Mouse (Mus musculus) heart, postnatal 0 days (tissue): ENCODE data around the gene Acer3. TPM values are rescaled to one million over a fixed set of nuclear protein-coding genes. Genes with fewer than 3 reads are reported as not detected.

Experiments used
- ATAC-seq: fragments of 200-750 bp; cut with Nextera tagmentation; 2 replicates; pipeline ENCODE4 v1.8.0; 2017; ENCODE audit warnings: low read depth, moderate number of reproducible peaks, moderate library complexity; ENCODE audit not compliant: insufficient read depth
- DNase-seq: peaks from one replicate; pipeline ENCODE4 v3.0.0-alpha.2; 2016; ENCODE audit warnings: low spot score
- H3K27ac ChIP-seq: fragments of 300-500 bp; sonication (generic); 2 replicates; pipeline ENCODE4 v1.5.1; 2014; ENCODE audit warnings: low read depth, mild to moderate bottlenecking
- H3K27me3 ChIP-seq: fragments of 300-500 bp; sonication (generic); 2 replicates; pipeline ENCODE4 v1.6.1; 2014; ENCODE audit warnings: low read length, mixed read lengths; ENCODE audit not compliant: control insufficient read depth, insufficient read depth
- H3K36me3 ChIP-seq: fragments of 300-500 bp; sonication (generic); replicated peaks from 2 replicates; pipeline ENCODE4 v1.6.1; 2014; ENCODE audit warnings: low read length, mixed read lengths; ENCODE audit not compliant: control insufficient read depth, insufficient read depth
- H3K4me1 ChIP-seq: fragments of 300-500 bp; sonication (generic); 2 replicates; pipeline ENCODE4 v1.6.1; 2014; ENCODE audit warnings: antibody characterized with exemption; ENCODE audit not compliant: control insufficient read depth, insufficient read depth
- H3K4me2 ChIP-seq: fragments of 300-500 bp; sonication (generic); 2 replicates; pipeline ENCODE4 v1.6.1; 2014; ENCODE audit warnings: low read depth, mild to moderate bottlenecking, low read length, moderate library complexity
- H3K4me3 ChIP-seq: fragments of 300-500 bp; sonication (generic); 2 replicates; pipeline ENCODE4 v1.5.1; 2014; ENCODE audit warnings: low read depth, low read length
- H3K9ac ChIP-seq: fragments of 300-500 bp; sonication (generic); replicated peaks from 2 replicates; pipeline ENCODE4 v1.6.1; 2014; ENCODE audit warnings: low read depth, low read length, mixed read lengths
- H3K9me3 ChIP-seq: fragments of 300-500 bp; sonication (generic); replicated peaks from 2 replicates; pipeline ENCODE4 v1.6.1; 2016; ENCODE audit warnings: low read length; ENCODE audit not compliant: control insufficient read depth
- CTCF ChIP-seq: IDR thresholded peaks from 2 replicates; pipeline ENCODE4 v1.5.1; 2016; ENCODE audit warnings: antibody characterized with exemption, control low read depth, low read depth
- EP300 ChIP-seq: IDR thresholded peaks from 2 replicates; pipeline ENCODE4 v1.6.1; 2016; ENCODE audit warnings: antibody characterized with exemption, low read depth
- WGBS: fragments of 180-500 bp; shearing (Covaris S2); extraction: QIAGEN DNeasy Blood & Tissue Kit; methylation state at CpG from one replicate; pipeline ENCODE4 v1.1.7; 2014; 5-methylcytosine and 5-hydroxymethylcytosine counted together
- polyA plus RNA-seq: library from polyadenylated mRNA; unstranded; fragments of >200 nt; fragmentation: Nextera tagmentation; extraction: Ambion mirVana; gene quantifications from 2 replicates; pipeline ENCODE4 v1.2.1, GENCODE M21; 2015
- total RNA-seq: library from RNA; depleted of rRNA; stranded (reverse); fragments of >200 nt; gene quantifications from 2 replicates; pipeline ENCODE4 v1.2.3, GENCODE M21; 2014; ENCODE audit warnings: low replicate concordance

Gene Acer3
- total and polyA plus RNA-seq, 2 experiments from 2014 or later = 5.6 to 21.4 TPM

DNA sequence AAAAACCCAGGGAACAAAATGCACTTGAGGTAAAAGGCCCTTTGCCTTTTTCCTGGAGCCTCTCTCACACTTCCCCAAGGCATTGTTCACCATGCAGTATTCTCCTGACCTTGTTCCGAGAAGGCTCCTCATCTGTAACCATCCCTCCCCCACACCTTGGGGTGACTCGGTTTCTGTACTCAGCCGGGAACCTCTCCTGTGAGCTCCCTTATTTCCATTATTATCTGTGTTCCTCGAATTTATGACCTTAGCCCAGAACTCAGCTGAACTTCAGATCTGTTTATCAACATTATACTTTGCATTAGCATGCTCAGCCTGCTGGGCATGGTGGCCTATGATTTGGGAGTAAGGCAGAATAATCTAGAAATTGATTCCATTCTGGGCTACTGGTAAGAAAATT is 118.1 kb downstream of the Acer3 start:
- H3K27ac ChIP-seq = no peak overlapping the region
- WGBS = 64% methylated on average over 4 of the region's 4 CpGs
- no peak overlapping the region for H3K9ac ChIP-seq
- no peaks in the 10 kb centered on the region for H3K9me3 ChIP-seq
- TF ChIP-seq CTCF (no peak), EP300 (no peak)
- no peak overlapping the region for H3K4me2 ChIP-seq
- no peaks in the 10 kb centered on the region for H3K4me1 ChIP-seq
- DNase-seq (no peak), ATAC-seq (no peak)
- no peaks in the 10 kb centered on the region for H3K36me3 ChIP-seq
- H3K27me3 ChIP-seq = no peaks in the 10 kb centered on the region
- no peak overlapping the region for H3K4me3 ChIP-seq

DNA sequence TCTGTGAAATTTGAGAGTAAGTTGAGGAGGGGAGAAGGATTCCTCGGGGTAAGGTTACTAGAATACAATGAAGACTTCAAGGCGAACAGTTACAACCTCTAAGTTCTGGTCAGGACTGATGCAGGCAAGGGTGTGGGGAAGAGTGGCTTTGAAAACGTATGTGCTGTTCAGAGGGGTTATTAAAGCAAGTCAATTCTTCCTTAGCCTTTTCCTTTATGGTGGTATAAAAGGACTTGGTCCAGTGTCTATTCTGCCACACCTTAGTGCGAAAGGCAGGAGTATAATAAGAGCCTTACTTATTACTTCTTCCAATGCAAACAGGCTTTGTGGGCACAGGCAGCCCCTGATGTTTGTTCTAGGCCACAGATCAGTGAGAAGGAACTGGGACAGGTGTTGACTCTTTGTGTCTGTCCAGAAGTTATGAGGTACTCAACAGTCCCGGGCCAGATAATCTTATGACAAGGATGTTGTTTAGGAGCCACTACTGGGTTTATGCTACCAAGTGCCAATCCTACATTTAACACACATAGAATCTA is 119.4 kb downstream of the Acer3 start:
- H3K4me2 ChIP-seq = no peak overlapping the region
- DNase-seq (no peak), ATAC-seq (no peak)
- H3K9ac ChIP-seq = no peak overlapping the region
- H3K27ac ChIP-seq = no peak overlapping the region
- TF ChIP-seq CTCF = no peak
- TF ChIP-seq EP300 = no peak
- H3K4me3 ChIP-seq = no peak overlapping the region
- no peaks in the 10 kb centered on the region for H3K36me3 ChIP-seq
- H3K9me3 ChIP-seq = no peaks in the 10 kb centered on the region
- no peaks in the 10 kb centered on the region for H3K4me1 ChIP-seq
- no peaks in the 10 kb centered on the region for H3K27me3 ChIP-seq
- 73% methylated on average over 5 of the region's 5 CpGs for whole genome bisulfite sequencing

DNA sequence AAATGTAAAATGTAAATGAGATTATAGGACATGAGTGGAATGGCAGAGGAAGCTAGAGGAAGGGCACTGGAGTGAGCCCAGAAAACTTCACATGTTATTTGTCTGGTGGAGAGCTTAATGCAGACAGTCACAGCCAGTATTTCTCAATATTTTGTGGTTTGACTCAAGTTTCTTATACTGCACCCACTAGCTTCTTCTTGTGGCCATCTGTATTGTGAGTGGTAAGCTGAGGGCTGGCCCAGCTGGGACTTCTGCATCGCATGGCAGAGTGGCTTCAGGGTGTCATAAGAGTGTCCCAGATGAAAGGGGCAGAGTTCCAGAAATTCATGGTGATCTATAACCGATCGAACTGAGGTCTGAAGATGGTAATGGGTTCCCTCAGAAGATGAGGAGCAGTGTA is 120.6 kb downstream of the Acer3 start:
- TF ChIP-seq CTCF (no peak), EP300 (no peak)
- H3K9me3 ChIP-seq = no peaks in the 10 kb centered on the region
- peaks cover 9% of the 10 kb centered on the region for H3K27me3 ChIP-seq
- no peak for DNase-seq
- no peaks in the 10 kb centered on the region for H3K4me1 ChIP-seq
- ATAC-seq = no peak
- 90% methylated on average over 3 of the region's 3 CpGs for WGBS
- no peak overlapping the region for H3K9ac ChIP-seq
- H3K4me3 ChIP-seq = no peak overlapping the region
- H3K36me3 ChIP-seq = no peaks in the 10 kb centered on the region
- H3K4me2 ChIP-seq = no peak overlapping the region
- H3K27ac ChIP-seq = no peak overlapping the region

DNA sequence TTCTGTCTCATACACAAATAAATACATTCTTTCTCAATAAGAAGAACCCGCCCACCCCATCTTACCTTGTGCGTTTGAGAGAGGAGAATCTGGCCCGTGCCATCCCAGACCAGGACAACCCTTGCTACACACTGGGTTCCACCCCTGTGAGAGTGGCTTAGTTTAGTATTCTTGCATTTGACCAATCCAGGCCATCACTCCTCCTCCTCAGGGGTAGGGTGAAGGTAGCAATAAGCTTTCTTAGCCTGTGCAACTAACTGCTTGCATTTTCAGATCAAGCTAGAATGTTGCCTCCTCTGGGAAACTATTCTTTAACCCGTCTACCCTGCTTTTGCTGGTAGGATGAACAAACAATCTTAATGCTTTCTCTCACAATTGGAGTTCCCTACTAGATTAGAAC is 121.6 kb downstream of the Acer3 start, which contains the start of gene B3gnt6:
Gene B3gnt6, minus strand, starts transcription at position 101 of the 400 bp plus-strand sequence.
- TF ChIP-seq CTCF = no peak
- TF ChIP-seq EP300 = no peak
- Histone ChIP-seq H3K4me1 (peaks cover 2% of the 10 kb centered on the region; the same call in 1 of the 2 replicates), H3K9ac (no peak within 1 kb of the TSS), H3K27me3 (peaks cover 20% of the 10 kb centered on the region), H3K4me3 (no peak within 1 kb of the TSS), H3K36me3 (no peaks in the 10 kb centered on the region), H3K4me2 (no peak within 1 kb of the TSS), H3K9me3 (no peaks in the 10 kb centered on the region), H3K27ac (no peak within 1 kb of the TSS)
- 86% methylated on average over 4 of the region's 4 CpGs for WGBS
- ATAC-seq (no peak), DNase-seq (no peak)

DNA sequence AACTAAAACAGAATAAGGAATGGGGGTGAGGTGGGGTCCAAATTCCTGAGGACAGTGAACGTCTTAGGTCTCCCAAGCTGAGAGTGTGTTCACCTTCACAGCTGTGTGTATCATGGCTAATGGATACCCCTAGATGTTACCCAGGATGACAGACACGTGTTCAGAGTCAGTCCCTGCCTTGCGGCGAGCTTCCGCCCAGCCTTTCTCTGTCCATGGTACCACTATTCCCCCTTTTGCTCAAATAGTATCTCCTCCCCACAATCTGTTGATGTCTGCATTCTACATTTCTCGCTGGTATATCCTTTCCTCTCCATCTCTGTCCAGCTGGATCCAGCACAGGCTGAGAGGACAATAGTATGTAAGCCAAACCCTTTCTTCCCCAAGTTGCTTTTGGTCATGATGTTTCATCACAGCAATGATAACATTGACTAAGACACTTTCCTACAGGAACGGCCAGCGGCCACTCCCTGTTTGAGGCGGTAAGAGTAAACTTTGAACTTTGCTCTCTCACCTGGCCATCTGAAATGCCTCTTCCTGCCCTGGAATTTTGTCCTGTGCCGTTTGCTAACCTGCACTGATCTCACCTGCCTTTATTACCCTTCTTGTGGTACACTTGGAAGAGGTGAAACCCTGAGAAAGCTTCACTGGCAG is 125.7 kb downstream of the Acer3 start:
- Histone ChIP-seq H3K4me1 (peaks cover 15% of the 10 kb centered on the region), H3K4me3 (no peak overlapping the region), H3K36me3 (no peaks in the 10 kb centered on the region), H3K27me3 (peaks cover 46% of the 10 kb centered on the region), H3K27ac (no peak overlapping the region), H3K9ac (no peak overlapping the region), H3K4me2 (no peak overlapping the region), H3K9me3 (no peaks in the 10 kb centered on the region)
- DNase-seq (no peak), ATAC-seq (no peak)
- no peak for TF ChIP-seq CTCF
- no peak for TF ChIP-seq EP300
- 27% methylated on average over 10 of the region's 10 CpGs for WGBS
